Mouse (Mus musculus) limb, embryonic 13.5 days (tissue): ENCODE data around the gene Prdx6b. TPM values are rescaled to one million over a fixed set of nuclear protein-coding genes. Genes with fewer than 3 reads are reported as not detected.

Experiments used
- ATAC-seq: fragments of 200-750 bp; cut with Nextera tagmentation; 2 replicates; pipeline ENCODE4 v1.8.0; 2017; ENCODE audit warnings: low read depth, moderate number of reproducible peaks, moderate TSS enrichment; ENCODE audit not compliant: low FRiP score
- H3K27ac ChIP-seq: fragments of 300-500 bp; sonication (generic); 2 replicates; pipeline ENCODE4 v1.5.1; 2015; ENCODE audit warnings: inconsistent platforms, mild to moderate bottlenecking, moderate library complexity
- H3K27me3 ChIP-seq: fragments of 300-500 bp; sonication (generic); 2 replicates; pipeline ENCODE4 v1.6.1; 2015; ENCODE audit warnings: mild to moderate bottlenecking, inconsistent platforms
- H3K36me3 ChIP-seq: fragments of 300-500 bp; sonication (generic); 2 replicates; pipeline ENCODE4 v1.6.1; 2015; ENCODE audit warnings: inconsistent platforms, mild to moderate bottlenecking, moderate library complexity
- H3K4me1 ChIP-seq: fragments of 300-500 bp; sonication (generic); 2 replicates; pipeline ENCODE4 v1.6.1; 2015; ENCODE audit warnings: inconsistent platforms
- H3K4me2 ChIP-seq: fragments of 300-500 bp; sonication (generic); replicated peaks from 2 replicates; pipeline ENCODE4 v1.6.1; 2015; ENCODE audit warnings: inconsistent platforms, mild to moderate bottlenecking, moderate library complexity
- H3K4me3 ChIP-seq: fragments of 300-500 bp; sonication (generic); 2 replicates; pipeline ENCODE4 v1.5.1; 2015; ENCODE audit warnings: moderate library complexity, mild to moderate bottlenecking, inconsistent platforms
- H3K9ac ChIP-seq: fragments of 300-500 bp; sonication (generic); 2 replicates; pipeline ENCODE4 v1.6.1; 2015; ENCODE audit warnings: mild to moderate bottlenecking, inconsistent platforms
- H3K9me3 ChIP-seq: fragments of 300-500 bp; sonication (generic); 2 replicates; pipeline ENCODE4 v1.6.1; 2016; ENCODE audit warnings: inconsistent platforms
- WGBS: fragments of 180-500 bp; shearing (Covaris S2); methylation state at CpG from one replicate; pipeline ENCODE4 v1.1.7; 2015; 5-methylcytosine and 5-hydroxymethylcytosine counted together
- polyA plus RNA-seq: library from polyadenylated mRNA; unstranded; fragments of >200 nt; fragmentation: Nextera tagmentation; extraction: Ambion mirVana; gene quantifications from 2 replicates; pipeline ENCODE4 v1.2.1, GENCODE M21; 2015

The Prdx6b gene
- polyA plus RNA-seq, 1 experiment from 2014 or later: not detected

- Histone ChIP-seq H3K27ac (no peak overlapping the region), H3K27me3 (no peaks in the 10 kb centered on the region), H3K9ac (no peak overlapping the region), H3K4me2 (no peak overlapping the region), H3K4me1 (no peaks in the 10 kb centered on the region), H3K36me3 (no peaks in the 10 kb centered on the region), H3K4me3 (no peak overlapping the region), H3K9me3 (no peaks in the 10 kb centered on the region)
- 95% methylated on average over 4 of the region's 4 CpGs for WGBS
- ATAC-seq: no peak
Observed at GRCm38 (mm10) chr2:80300806-80301205, 8.5 kb downstream of the Prdx6b start.

DNA sequence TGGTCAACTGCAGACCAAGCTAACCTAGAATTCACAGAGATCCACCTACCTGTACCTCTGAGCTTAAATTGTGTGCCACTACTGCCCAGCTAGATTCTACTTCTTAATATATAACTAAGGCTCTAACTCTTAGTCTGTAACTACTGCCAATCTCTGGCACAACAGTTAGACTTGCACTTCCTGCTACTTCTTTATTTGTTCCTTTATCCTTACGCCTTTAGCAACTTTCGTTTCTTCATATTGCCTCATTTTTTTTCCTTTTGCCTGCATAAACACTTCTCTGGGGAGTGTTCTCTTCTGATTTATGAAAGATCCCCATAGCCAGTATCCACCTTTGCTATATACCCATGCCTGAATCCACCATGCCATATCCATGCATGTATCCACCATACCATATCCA lies 11.7 kb downstream of the Prdx6b start:
- H3K4me3 ChIP-seq: no peak overlapping the region

DNA sequence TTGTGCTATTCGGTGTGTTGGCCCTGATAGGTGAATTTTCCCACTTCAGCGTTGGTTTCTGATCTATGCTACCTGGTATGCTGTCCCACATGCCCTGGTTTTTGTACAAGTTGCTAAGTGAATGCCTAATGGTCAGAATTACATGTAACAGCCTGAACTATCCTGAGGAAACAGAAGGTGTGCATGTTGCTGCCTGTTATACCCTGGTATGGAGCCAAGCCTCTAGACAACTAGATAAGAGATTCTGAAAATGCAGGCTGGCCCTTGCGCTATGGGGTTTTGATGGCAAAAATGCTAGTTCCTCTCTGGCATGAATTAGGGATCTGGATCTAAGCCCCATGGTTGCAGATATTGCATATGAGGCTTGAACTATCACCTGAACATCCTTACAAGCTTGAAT lies 15.4 kb downstream of the Prdx6b start:
- Histone ChIP-seq H3K36me3 (no peaks in the 10 kb centered on the region), H3K9ac (no peak overlapping the region), H3K4me3 (no peak overlapping the region), H3K4me1 (no peaks in the 10 kb centered on the region), H3K9me3 (no peaks in the 10 kb centered on the region), H3K4me2 (no peak overlapping the region), H3K27me3 (no peaks in the 10 kb centered on the region), H3K27ac (no peak overlapping the region)
- no peak for ATAC-seq
- 87% methylated on average over 3 of the region's 3 CpGs for WGBS

More for the DNA sequence above, 11.7 kb downstream of the Prdx6b start:
- Histone ChIP-seq H3K9me3 (no peaks in the 10 kb centered on the region), H3K36me3 (no peaks in the 10 kb centered on the region), H3K4me2 (no peak overlapping the region), H3K9ac (no peak overlapping the region), H3K27me3 (no peaks in the 10 kb centered on the region), H3K4me1 (no peaks in the 10 kb centered on the region), H3K27ac (no peak overlapping the region)
- 91% methylated on average over 2 of the region's 2 CpGs for WGBS
- ATAC-seq: no peak

GRCm38 (mm10) chr2:80309775-80310174 lies 17.5 kb downstream of the Prdx6b start:
- no peak overlapping the region for H3K27ac ChIP-seq
- H3K27me3 ChIP-seq: no peaks in the 10 kb centered on the region
- no peak overlapping the region for H3K4me3 ChIP-seq
- H3K9me3 ChIP-seq: no peaks in the 10 kb centered on the region
- ATAC-seq: no peak
- no peaks in the 10 kb centered on the region for H3K4me1 ChIP-seq
- 71% methylated on average over 4 of the region's 4 CpGs for WGBS
- no peak overlapping the region for H3K4me2 ChIP-seq
- H3K36me3 ChIP-seq: no peaks in the 10 kb centered on the region
- H3K9ac ChIP-seq: no peak overlapping the region

DNA sequence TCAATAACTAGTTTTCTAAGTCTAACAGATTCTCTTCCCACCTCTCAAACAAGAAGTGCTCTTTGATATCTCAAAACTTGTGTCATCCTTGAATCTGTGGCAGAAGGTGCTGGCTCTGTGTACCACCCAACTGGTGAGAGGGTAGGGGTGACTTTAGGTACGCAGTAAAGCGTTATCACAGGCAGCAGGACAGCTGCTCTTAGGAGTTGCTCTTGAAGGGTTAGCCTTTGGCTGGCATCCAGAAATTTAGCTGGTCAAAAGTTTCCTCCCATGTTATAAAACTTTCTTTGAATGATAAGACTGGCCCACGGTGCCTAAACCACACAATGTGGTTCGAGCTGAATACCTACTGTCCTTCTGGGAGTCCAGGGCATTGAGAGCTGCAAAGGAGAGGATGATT lies 18.5 kb downstream of the Prdx6b start:
- no peaks in the 10 kb centered on the region for H3K4me1 ChIP-seq
- no peak overlapping the region for H3K4me2 ChIP-seq
- 70% methylated on average over 4 of the region's 4 CpGs for WGBS
- H3K9me3 ChIP-seq: no peaks in the 10 kb centered on the region
- H3K4me3 ChIP-seq: no peak overlapping the region
- no peak for ATAC-seq
- no peaks in the 10 kb centered on the region for H3K27me3 ChIP-seq
- H3K36me3 ChIP-seq: no peaks in the 10 kb centered on the region
- no peak overlapping the region for H3K9ac ChIP-seq
- H3K27ac ChIP-seq: no peak overlapping the region

DNA sequence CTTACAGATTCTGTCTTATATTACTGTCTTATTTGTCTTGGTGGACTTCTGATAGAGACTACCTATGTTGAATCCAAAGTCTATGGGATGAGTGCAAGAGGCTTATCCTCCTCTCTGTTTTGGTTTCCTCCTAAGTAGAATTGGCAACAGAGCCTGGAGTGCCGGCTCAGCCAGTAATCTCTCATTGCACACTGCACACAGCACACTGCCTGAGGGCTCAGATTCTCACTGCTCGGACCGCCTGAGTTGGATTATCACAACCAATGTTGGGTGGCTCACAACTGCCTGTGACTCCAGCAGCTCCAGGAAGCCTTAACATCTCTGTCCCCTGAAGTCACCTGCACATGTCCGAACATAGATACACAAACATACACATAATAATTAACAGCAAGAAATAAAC lies 19.1 kb downstream of the Prdx6b start:
- Histone ChIP-seq H3K9me3 (no peaks in the 10 kb centered on the region), H3K9ac (no peak overlapping the region), H3K27me3 (no peaks in the 10 kb centered on the region), H3K4me1 (peaks cover 4% of the 10 kb centered on the region; the same call in 1 of the 2 replicates), H3K27ac (no peak overlapping the region), H3K4me3 (no peak overlapping the region), H3K4me2 (no peak overlapping the region), H3K36me3 (no peaks in the 10 kb centered on the region)
- no peak for ATAC-seq
- WGBS: 59% methylated on average over 4 of the region's 4 CpGs

DNA sequence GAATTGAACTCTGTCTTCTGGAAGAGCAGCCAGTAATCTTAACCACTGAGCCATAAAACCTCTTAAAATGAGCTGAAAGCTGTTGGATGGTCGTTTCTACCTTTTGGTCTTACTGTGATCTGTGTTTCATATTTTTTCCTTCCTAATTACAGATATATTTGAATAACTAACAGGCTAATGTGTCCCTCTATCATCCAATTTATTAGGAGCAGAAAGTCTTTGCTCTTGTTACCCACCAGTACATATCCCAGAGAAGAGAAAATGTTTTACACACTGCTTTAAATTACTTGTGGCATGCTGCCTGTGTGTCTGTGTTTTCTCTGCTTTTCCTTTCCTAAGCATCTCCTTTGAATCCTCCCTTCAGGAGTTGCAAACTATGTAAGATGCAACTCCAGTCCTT lies 21.9 kb downstream of the Prdx6b start:
- H3K27me3 ChIP-seq: no peaks in the 10 kb centered on the region
- no peak overlapping the region for H3K9ac ChIP-seq
- H3K27ac ChIP-seq: no peak overlapping the region
- peaks cover 12% of the 10 kb centered on the region; the same call in 1 of the 2 replicates for H3K4me1 ChIP-seq
- ATAC-seq: no peak
- H3K36me3 ChIP-seq: peaks cover 9% of the 10 kb centered on the region; the same call in 1 of the 2 replicates
- no peaks in the 10 kb centered on the region for H3K9me3 ChIP-seq
- WGBS: 23% methylated on average over 1 of the region's 1 CpGs
- no peak overlapping the region for H3K4me2 ChIP-seq
- H3K4me3 ChIP-seq: no peak overlapping the region

GRCm38 (mm10) chr2:80314854-80315241 lies 22.6 kb downstream of the Prdx6b start:
- peak overlapping the region; percentile 93 for H3K9ac ChIP-seq
- H3K4me3 ChIP-seq: peak overlapping the region; percentile 88
- H3K36me3 ChIP-seq: peaks cover 13% of the 10 kb centered on the region
- ATAC-seq: no peak
- no peaks in the 10 kb centered on the region for H3K27me3 ChIP-seq
- peaks cover 12% of the 10 kb centered on the region; the same call in 1 of the 2 replicates for H3K4me1 ChIP-seq
- no peaks in the 10 kb centered on the region for H3K9me3 ChIP-seq
- 48% methylated on average over 7 of the region's 7 CpGs for WGBS
- H3K4me2 ChIP-seq: peak overlapping the region; percentile 70
- peak overlapping the region; percentile 94; the same call in 1 of the 2 replicates for H3K27ac ChIP-seq

DNA sequence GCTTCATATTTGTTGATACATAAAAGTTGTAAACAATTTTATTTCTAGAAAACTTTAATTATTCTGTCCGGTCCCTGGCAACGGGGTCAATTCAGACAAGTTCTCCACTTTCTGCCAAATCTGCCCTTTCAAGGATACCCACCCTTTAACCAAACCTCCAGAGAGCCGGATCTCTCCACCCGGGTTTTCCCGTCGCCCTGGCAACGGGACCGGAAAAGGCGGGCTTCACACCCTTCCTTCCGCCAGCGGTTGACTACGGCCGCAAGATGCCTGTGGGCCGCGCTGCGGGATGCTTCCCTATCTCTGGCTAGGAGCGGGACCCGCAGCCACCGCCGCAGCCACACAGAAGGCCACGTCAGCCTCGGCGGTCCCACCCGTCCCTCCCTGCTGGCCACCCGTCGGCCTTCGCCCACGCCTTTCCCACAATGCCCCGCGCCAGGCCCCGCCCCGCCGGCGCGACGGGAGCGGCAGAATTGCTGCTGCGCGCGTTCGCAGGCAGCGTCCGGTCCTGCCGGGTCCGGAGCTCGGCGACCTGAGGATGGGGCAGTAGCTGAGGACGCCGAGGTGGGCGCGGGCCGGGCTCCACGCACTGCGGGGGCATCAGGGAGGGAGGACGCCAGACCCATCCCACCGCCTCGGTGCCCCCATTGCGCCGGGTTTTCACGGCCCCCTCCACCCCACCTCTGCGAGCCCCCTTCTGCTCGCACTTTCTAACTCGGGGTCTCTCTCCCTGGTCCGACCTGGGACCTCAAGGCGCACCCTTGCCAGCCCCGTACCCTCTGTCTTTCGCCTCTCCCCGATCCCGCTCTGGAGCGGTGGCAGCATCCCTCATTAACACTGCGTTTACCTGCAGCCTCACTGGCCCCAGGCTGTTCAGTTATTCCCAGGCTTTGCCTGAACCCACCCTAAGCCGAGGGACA lies 23.2 kb downstream of the Prdx6b start, which contains the start of gene Dnajc10:
Gene Dnajc10 (plus strand): TSS at position 225 of the 920 bp plus-strand sequence.
- under 1% methylated on average over 72 of the region's 72 CpGs for WGBS

DNA sequence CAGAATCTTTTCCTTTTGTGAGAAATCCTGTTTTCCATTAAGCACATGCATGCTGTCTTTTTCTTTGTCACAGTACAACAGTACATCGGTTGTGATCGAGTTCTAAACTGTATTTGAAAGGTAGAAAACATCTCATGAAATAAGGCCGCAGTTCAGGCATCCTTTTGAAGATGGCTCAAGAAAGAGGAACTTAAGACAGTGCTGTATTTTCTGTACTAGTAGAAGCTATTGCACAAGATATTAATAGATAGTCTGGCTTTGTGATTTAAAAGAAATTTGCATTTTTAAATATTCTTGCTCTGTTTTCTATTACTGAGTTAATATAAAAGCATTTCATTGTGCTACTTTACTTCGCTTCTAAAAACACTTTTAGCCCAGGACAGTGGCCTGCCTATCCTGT lies 30.6 kb downstream of the Prdx6b start:
- Histone ChIP-seq H3K9me3 (no peaks in the 10 kb centered on the region), H3K36me3 (peaks cover 55% of the 10 kb centered on the region), H3K27me3 (no peaks in the 10 kb centered on the region), H3K9ac (no peak overlapping the region), H3K4me1 (no peaks in the 10 kb centered on the region), H3K27ac (no peak overlapping the region), H3K4me3 (no peak overlapping the region), H3K4me2 (no peak overlapping the region)
- WGBS: 96% methylated on average over 4 of the region's 4 CpGs
- no peak for ATAC-seq

More for the DNA sequence above, 23.2 kb downstream of the Prdx6b start, which contains the start of gene Dnajc10:
- Histone ChIP-seq H3K9ac (peak within 1 kb of the TSS; percentile 93), H3K4me1 (peaks cover 12% of the 10 kb centered on the region; the same call in 1 of the 2 replicates), H3K27me3 (no peaks in the 10 kb centered on the region), H3K27ac (peak within 1 kb of the TSS; percentile 94), H3K9me3 (no peaks in the 10 kb centered on the region), H3K36me3 (peaks cover 15% of the 10 kb centered on the region), H3K4me3 (peak within 1 kb of the TSS; percentile 88), H3K4me2 (peak within 1 kb of the TSS; percentile 70)
- ATAC-seq: peak; percentile 94

DNA sequence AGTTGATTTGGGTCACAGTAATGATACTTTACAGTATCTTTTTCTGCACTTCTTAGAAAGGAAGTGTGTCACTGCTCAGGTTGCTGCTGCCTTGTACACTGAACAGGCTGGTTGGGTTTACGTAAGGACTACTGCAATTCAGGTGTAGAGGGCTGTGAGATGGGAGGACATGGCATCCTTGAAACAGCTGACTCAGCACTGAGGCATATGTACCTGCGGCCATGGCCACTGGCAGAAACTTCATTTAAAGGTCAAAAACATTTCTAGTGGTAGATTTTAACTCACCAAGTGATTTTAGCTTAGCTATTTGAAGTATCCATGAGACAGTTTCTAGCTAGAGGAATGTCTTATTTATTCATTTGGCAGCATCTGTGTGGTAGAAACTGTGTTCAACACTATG lies 33.5 kb downstream of the Prdx6b start:
- Histone ChIP-seq H3K9me3 (no peaks in the 10 kb centered on the region), H3K9ac (no peak overlapping the region), H3K36me3 (peaks cover 67% of the 10 kb centered on the region), H3K4me3 (no peak overlapping the region), H3K27ac (no peak overlapping the region), H3K27me3 (no peaks in the 10 kb centered on the region), H3K4me1 (no peaks in the 10 kb centered on the region), H3K4me2 (no peak overlapping the region)
- WGBS: 94% methylated on average over 2 of the region's 2 CpGs
- ATAC-seq: no peak

DNA sequence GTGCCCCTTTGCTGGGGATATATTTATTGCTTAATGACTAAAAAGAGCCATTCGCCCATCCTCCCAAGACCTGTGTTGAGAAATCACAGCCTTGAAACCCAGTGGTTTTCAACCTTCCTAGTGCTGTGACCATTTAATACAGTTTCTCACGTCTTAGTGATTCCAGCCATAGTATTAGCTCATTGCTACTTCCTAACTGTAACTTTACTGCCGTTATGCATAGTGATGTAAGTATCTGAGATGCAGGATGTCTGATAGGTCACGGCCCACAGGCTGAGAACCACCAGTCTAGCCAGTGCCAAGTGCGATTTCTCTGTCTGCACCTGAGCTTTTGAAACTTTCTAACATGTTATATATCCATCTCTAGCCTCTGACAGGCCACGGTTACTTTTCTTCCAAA lies 35.0 kb downstream of the Prdx6b start:
- H3K4me2 ChIP-seq: no peak overlapping the region
- ATAC-seq: no peak
- WGBS: 89% methylated on average over 6 of the region's 6 CpGs
- peaks cover 62% of the 10 kb centered on the region for H3K36me3 ChIP-seq
- H3K9ac ChIP-seq: no peak overlapping the region
- no peak overlapping the region for H3K4me3 ChIP-seq
- H3K27ac ChIP-seq: no peak overlapping the region
- H3K9me3 ChIP-seq: no peaks in the 10 kb centered on the region
- H3K4me1 ChIP-seq: no peaks in the 10 kb centered on the region
- H3K27me3 ChIP-seq: no peaks in the 10 kb centered on the region
